Mouse (Mus musculus): ENCODE measurements around the gene Folr1. TPM values are rescaled to one million over a fixed set of nuclear protein-coding genes. Genes with fewer than 3 reads are reported as not detected.

Gene Folr1
- total and polyA plus RNA-seq, 2 experiments from 2014 or later: 1.3 to 3.3 TPM

GRCm38 (mm10) chr7:101860978-101861377, 9.6 kb downstream of the Folr1 start:
- DNase-seq (ENCODE audit: low spot score) (no peak), ATAC-seq (ENCODE audit: insufficient read depth, low read depth) (no peak)
- Histone ChIP-seq H3K4me3 (ENCODE audit: low read depth, low read length) (no peak overlapping the region), H3K4me2 (ENCODE audit: low read depth, low read length) (no peak overlapping the region), H3K27me3 (ENCODE audit: control insufficient read depth, insufficient read depth, low read length) (no peaks in the 10 kb centered on the region), H3K36me3 (replicated peaks; ENCODE audit: control insufficient read depth, insufficient read depth, low read length) (no peaks in the 10 kb centered on the region), H3K4me1 (ENCODE audit: control insufficient read depth, insufficient read depth) (no peaks in the 10 kb centered on the region), H3K9ac (replicated peaks; ENCODE audit: low read depth, low read length) (no peak overlapping the region), H3K9me3 (replicated peaks; ENCODE audit: control insufficient read depth, low read length) (no peaks in the 10 kb centered on the region), H3K27ac (ENCODE audit: low read depth) (no peak overlapping the region)
- TF ChIP-seq EP300 (IDR thresholded peaks at IDR 0.05; ENCODE audit: low read depth): no peak
- TF ChIP-seq CTCF (IDR thresholded peaks at IDR 0.05; ENCODE audit: low read depth): no peak

- Histone ChIP-seq H3K9me3 (replicated peaks; ENCODE audit: control insufficient read depth, low read length) (no peaks in the 10 kb centered on the region), H3K4me3 (ENCODE audit: low read depth, low read length) (no peak overlapping the region), H3K27me3 (ENCODE audit: control insufficient read depth, insufficient read depth, low read length) (no peaks in the 10 kb centered on the region), H3K4me2 (ENCODE audit: low read depth, low read length) (no peak overlapping the region), H3K36me3 (replicated peaks; ENCODE audit: control insufficient read depth, insufficient read depth, low read length) (no peaks in the 10 kb centered on the region), H3K9ac (replicated peaks; ENCODE audit: low read depth, low read length) (no peak overlapping the region), H3K27ac (ENCODE audit: low read depth) (no peak overlapping the region), H3K4me1 (ENCODE audit: control insufficient read depth, insufficient read depth) (no peaks in the 10 kb centered on the region)
- DNase-seq (ENCODE audit: low spot score) (no peak), ATAC-seq (ENCODE audit: insufficient read depth, low read depth) (no peak)
- 77% methylated on average over 9 of the region's 9 CpGs for WGBS
- TF ChIP-seq EP300 (IDR thresholded peaks at IDR 0.05; ENCODE audit: low read depth) (no peak), CTCF (IDR thresholded peaks at IDR 0.05; ENCODE audit: low read depth) (no peak)
Observed at GRCm38 (mm10) chr7:101858362-101858761, 12.2 kb downstream of the Folr1 start.

GRCm38 (mm10) chr7:101857094-101857493, 13.5 kb downstream of the Folr1 start, which contains the start of gene Folr2:
Gene Folr2 (minus strand): TSS chr7:101857194.
- no peaks in the 10 kb centered on the region for H3K27me3 ChIP-seq (ENCODE audit: control insufficient read depth, insufficient read depth, low read length)
- 86% methylated on average over 4 of the region's 4 CpGs for WGBS
- no peak for ATAC-seq (ENCODE audit: insufficient read depth, low read depth)

GRCm38 (mm10) chr7:101853816-101854215, 16.8 kb downstream of the Folr1 start:
- Histone ChIP-seq H3K9me3 (replicated peaks; ENCODE audit: control insufficient read depth, low read length) (no peaks in the 10 kb centered on the region), H3K4me2 (ENCODE audit: low read depth, low read length) (no peak overlapping the region), H3K27me3 (ENCODE audit: control insufficient read depth, insufficient read depth, low read length) (no peaks in the 10 kb centered on the region), H3K4me1 (ENCODE audit: control insufficient read depth, insufficient read depth) (no peaks in the 10 kb centered on the region), H3K4me3 (ENCODE audit: low read depth, low read length) (no peak overlapping the region), H3K9ac (replicated peaks; ENCODE audit: low read depth, low read length) (no peak overlapping the region), H3K27ac (ENCODE audit: low read depth) (no peak overlapping the region), H3K36me3 (replicated peaks; ENCODE audit: control insufficient read depth, insufficient read depth, low read length) (no peaks in the 10 kb centered on the region)
- ATAC-seq (ENCODE audit: insufficient read depth, low read depth) (no peak), DNase-seq (ENCODE audit: low spot score) (no peak)
- WGBS: 49% methylated on average over 2 of the region's 2 CpGs
- TF ChIP-seq CTCF (IDR thresholded peaks at IDR 0.05; ENCODE audit: low read depth): no peak
- no peak for TF ChIP-seq EP300 (IDR thresholded peaks at IDR 0.05; ENCODE audit: low read depth)

More at GRCm38 (mm10) chr7:101857094-101857493, 13.5 kb downstream of the Folr1 start, which contains the start of gene Folr2:
- no peak within 1 kb of the TSS for H3K4me3 ChIP-seq (ENCODE audit: low read depth, low read length)
- H3K4me2 ChIP-seq (ENCODE audit: low read depth, low read length): no peak within 1 kb of the TSS
- H3K9ac ChIP-seq (replicated peaks; ENCODE audit: low read depth, low read length): no peak within 1 kb of the TSS
- H3K9me3 ChIP-seq (replicated peaks; ENCODE audit: control insufficient read depth, low read length): no peaks in the 10 kb centered on the region
- H3K36me3 ChIP-seq (replicated peaks; ENCODE audit: control insufficient read depth, insufficient read depth, low read length): no peaks in the 10 kb centered on the region
- no peak within 1 kb of the TSS for H3K27ac ChIP-seq (ENCODE audit: low read depth)
- no peaks in the 10 kb centered on the region for H3K4me1 ChIP-seq (ENCODE audit: control insufficient read depth, insufficient read depth)
- TF ChIP-seq CTCF (IDR thresholded peaks at IDR 0.05; ENCODE audit: low read depth) (no peak), EP300 (IDR thresholded peaks at IDR 0.05; ENCODE audit: low read depth) (no peak)
- DNase-seq (ENCODE audit: low spot score): no peak

- no peak for TF ChIP-seq EP300 (IDR thresholded peaks at IDR 0.05; ENCODE audit: low read depth)
- no peak for TF ChIP-seq CTCF (IDR thresholded peaks at IDR 0.05; ENCODE audit: low read depth)
- 81% methylated on average over 6 of the region's 6 CpGs for WGBS
- Histone ChIP-seq H3K4me1 (ENCODE audit: control insufficient read depth, insufficient read depth) (no peaks in the 10 kb centered on the region), H3K36me3 (replicated peaks; ENCODE audit: control insufficient read depth, insufficient read depth, low read length) (no peaks in the 10 kb centered on the region), H3K4me2 (ENCODE audit: low read depth, low read length) (no peak overlapping the region), H3K27ac (ENCODE audit: low read depth) (no peak overlapping the region), H3K4me3 (ENCODE audit: low read depth, low read length) (no peak overlapping the region), H3K27me3 (ENCODE audit: control insufficient read depth, insufficient read depth, low read length) (no peaks in the 10 kb centered on the region), H3K9me3 (replicated peaks; ENCODE audit: control insufficient read depth, low read length) (no peaks in the 10 kb centered on the region), H3K9ac (replicated peaks; ENCODE audit: low read depth, low read length) (no peak overlapping the region)
- ATAC-seq (ENCODE audit: insufficient read depth, low read depth): no peak
- no peak for DNase-seq (ENCODE audit: low spot score)
Observed at GRCm38 (mm10) chr7:101852846-101853245, 17.7 kb downstream of the Folr1 start.

GRCm38 (mm10) chr7:101851689-101852088, 18.9 kb downstream of the Folr1 start:
- H3K27ac ChIP-seq (ENCODE audit: low read depth): no peak overlapping the region
- ATAC-seq (ENCODE audit: insufficient read depth, low read depth): no peak
- H3K27me3 ChIP-seq (ENCODE audit: control insufficient read depth, insufficient read depth, low read length): no peaks in the 10 kb centered on the region
- TF ChIP-seq CTCF (IDR thresholded peaks at IDR 0.05; ENCODE audit: low read depth) (no peak), EP300 (IDR thresholded peaks at IDR 0.05; ENCODE audit: low read depth) (no peak)
- 62% methylated on average over 6 of the region's 6 CpGs for WGBS
- no peaks in the 10 kb centered on the region for H3K9me3 ChIP-seq (replicated peaks; ENCODE audit: control insufficient read depth, low read length)
- no peaks in the 10 kb centered on the region for H3K4me1 ChIP-seq (ENCODE audit: control insufficient read depth, insufficient read depth)
- no peak overlapping the region for H3K4me2 ChIP-seq (ENCODE audit: low read depth, low read length)
- no peak for DNase-seq (ENCODE audit: low spot score)
- H3K9ac ChIP-seq (replicated peaks; ENCODE audit: low read depth, low read length): no peak overlapping the region
- no peaks in the 10 kb centered on the region for H3K36me3 ChIP-seq (replicated peaks; ENCODE audit: control insufficient read depth, insufficient read depth, low read length)
- no peak overlapping the region for H3K4me3 ChIP-seq (ENCODE audit: low read depth, low read length)
